Mouse (Mus musculus): ENCODE data around the gene Cep170b.

The Cep170b gene

DNA sequence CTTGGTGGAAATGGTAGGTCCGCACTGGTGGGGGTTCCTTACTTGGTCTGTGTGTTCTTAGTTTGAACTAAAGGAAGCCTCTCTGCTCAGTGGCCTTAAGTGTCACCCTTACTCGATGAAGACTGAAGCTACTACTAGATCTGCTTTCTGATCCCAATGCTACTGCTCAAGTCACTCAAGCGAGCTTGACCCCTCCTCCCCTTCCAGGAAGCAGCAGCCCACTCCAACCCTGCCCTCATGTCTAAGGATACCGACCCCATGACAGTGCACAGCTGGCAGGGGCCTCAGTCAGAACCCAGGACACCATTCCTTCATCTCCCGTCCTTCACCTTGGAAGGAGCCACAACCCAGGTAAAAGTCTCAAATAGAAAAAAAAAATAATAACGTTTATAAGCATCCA is at the start of gene Cep170b:
Cep170b (plus strand) TSS at position 240 of the 400 bp plus-strand sequence.
- DNase-seq (ENCODE audit: low read depth) = no peak

DNA sequence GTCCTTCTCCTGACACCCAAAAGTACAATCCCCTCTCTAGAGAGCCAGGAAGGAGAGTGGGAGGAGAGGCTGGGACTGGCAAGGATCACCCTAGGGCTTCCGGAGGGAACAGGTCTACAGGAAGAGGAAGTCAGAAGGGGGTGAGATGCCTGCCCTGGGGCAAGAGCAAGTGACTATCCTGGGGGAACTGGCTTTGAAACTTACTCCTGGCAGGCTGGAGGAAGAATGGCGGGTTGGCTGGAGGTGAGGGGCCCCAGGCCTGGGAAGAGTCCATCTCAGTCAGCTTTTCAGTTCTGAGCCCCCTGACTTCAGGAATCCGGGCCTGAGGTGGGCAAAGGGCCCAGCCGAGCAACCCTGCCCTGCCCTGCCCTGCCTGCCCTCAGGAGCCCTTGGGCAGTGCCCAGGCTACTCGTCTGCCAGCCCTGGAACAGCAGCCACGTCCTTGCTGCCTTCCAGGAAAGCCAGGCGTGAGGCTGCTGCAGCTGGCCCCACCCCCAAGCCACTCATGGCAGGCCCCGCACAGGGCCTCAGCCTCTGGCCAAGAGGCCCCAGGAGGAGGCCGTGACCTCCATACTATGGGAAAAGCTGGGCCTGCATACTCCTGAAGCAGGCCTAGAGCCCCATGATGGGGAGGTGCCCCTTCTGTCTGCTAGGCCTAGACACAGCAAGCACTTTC is 49.4 kb upstream of the Cep170b start:
- no peak for DNase-seq (ENCODE audit: low read depth)

DNA sequence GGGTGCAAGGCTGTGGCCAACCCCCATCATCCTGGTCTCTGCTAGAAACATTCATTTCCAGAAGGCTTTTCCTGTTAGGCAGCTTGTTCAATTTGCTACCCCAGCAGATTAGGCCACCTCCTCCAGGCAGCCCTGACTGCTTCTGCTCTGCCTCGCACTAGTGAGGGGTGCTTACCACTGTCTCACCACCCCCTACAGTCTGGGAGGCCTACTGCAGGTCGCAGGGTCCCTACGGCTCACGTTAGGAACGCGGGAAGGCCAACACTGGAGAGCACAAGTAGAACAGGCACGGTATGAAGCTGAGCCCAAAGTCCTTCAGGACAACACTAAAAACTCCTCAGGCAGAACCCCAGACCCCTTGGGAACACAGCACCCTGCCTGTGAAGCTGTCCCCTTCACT is 48.4 kb upstream of the Cep170b start:
- no peak for DNase-seq (ENCODE audit: low read depth)

DNA sequence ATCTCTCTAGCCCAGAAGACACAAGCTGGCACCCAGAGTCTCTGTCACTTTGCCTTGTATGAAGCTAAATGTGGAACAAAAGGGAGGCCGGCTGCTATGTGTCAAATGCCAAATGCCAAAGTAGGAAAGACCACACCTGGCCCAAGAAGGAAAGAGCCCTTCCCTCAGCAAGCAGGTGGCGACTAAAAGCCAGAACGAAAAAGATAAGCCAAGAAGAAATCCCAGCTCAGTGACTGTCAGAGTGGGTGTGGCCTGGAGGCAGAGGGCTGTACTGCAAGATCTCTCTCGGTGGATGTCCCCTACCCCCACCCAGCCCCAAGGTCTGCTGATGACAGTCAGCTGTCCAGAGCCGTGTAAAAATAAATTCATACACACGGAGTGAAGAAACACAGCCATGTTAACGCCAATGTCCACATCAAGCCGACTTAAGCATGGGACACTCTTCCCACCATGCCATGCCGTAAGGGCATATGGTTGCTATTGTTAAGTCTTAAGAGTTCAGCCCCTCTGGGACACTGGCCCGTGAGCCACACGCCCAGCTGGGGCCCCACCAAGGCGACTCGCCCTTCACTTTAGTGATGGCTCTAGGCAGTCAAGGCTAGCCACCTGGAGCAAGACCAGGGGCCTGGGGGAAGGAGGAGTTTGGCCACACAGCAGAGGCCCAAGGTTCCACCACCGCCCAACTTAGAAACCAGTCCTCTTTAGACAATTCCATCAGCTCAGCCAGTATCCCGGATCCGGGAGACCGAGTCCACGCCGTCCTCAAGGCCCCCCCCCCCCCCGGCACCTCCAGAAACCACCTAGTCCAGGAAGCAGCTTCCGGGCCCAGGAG is 47.3 kb upstream of the Cep170b start:
- DNase-seq (ENCODE audit: low read depth) = no peak

DNA sequence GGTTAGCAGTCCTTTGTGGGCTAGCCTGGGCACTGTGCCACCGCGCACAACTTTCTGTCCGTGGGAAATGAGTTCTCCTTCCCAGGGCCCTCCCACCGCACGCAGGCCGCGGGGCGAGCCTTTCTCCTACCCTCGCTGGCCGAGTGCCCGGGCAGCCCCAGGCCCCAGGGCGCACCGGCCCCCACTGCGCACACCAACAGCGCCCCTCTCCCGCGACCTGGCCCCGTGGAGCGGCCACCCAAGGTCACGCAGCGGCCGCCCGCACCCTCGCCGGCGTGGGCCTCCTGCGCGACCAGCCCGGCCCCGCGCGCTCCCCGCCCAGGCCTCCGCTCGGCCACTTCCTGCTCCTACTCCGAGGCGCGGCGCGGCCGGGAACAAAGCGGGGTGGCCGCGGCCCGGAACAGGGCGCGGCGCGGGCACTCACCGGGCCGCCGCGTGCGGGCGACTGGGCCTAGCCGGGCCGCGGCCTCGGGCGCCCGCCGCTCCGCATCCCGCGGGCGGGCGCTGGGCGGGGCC is 46.6 kb upstream of the Cep170b start:
- no peak for DNase-seq (ENCODE audit: low read depth)

DNA sequence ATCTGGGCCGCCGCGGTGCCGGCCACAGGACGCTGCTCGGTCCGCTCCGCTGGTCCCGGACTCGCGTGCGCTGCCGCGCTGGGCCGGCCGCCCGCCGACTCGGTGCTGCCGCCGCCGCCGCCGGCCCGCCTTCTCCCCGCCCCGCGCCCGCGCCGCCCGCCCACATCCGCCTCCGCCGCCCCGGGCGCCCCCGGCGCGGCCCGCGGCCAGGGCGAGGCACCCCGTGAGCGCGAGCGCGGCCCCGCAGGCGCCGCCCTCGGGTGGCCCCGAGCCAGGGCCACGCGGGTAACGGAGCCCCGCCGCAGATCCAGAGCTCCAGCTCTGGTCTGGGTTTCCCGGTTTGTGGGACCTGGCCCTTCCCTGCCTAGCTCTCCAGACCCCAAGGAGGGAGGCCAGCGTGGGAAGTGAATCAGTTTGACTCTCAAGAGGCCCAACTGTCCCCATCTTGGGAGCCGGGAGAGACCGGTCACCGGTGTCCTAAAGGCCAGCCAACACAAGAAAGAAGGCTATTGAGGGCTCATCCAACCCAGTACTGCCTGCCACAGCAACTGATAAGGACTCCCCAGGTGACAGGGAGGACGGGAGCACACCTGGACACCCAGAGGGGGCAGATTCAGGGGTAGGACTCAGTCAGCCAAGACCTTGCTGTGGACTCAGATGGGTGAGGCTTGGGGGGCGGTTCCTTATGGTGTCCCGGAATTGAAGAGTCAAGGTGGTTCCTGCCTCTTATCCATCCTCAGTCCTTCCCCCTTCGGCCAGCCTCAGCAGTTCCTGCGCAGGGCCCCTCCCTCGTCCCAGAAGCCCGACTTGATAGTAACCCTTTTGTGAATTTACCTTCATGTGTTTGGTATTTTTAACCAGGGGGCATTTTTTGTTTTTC is 45.9 kb upstream of the Cep170b start, which contains the start of gene Akt1:
Akt1 (minus strand) TSS at position 753 of the 880 bp plus-strand sequence.
- DNase-seq (ENCODE audit: low read depth) = peak; percentile 61

DNA sequence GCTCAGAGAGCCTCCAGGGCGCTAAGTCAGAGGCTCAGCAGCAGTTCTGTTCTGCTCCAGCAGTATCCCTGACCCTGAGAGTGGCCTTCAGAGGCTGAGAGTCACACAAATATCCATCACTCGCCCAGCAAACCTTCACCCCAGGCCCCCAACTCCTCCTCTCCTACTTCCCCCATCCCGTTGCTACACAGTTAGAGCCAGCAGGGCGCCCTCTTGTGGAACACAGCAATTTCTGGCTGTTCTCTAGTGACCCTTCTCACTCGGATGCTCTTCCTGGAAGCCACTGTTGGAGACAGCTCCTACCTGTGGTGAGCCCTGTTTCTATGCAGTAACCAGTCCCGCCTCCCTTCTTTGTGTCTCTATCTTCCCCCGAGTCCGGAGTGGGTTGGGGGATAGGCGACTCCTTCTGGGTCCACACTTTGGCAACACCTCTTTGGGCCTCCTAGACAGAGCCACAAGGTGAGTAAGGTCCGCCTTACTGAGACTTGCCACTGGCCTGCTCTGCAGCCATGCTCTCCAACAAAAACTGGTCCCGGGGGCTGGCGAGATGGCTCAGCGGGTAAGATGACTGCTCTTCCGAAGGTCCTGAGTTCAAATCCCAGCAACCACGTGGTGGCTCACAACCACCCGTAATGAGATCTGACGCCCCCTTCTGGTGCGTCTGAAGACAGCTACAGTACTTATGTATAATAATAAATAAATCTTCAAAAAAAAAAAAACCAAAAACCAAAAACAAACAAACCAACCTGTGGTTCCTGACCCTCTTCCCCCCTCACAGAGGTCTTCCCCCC is 44.8 kb upstream of the Cep170b start:
- DNase-seq (ENCODE audit: low read depth) = peak; percentile 87

DNA sequence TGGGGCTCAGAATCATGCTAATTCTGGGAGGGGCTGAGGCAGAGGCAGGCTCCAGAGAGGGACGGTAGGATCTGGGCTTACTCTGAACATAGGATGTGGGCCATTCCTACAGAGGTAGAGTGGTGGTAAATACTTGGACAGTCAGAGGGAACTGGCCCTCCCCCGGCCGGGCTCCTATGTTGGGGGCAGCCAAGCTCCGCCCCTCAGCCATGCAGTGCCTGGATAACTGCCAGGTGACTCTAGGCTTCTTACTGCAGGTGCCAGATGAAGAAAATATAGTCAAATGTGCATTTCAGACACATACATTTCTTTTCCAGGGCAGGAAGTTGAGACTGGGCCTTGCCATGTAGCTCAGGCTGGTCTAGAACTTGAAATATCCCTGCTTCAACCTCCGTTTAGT is 43.2 kb upstream of the Cep170b start:
- no peak for DNase-seq (ENCODE audit: low read depth)

DNA sequence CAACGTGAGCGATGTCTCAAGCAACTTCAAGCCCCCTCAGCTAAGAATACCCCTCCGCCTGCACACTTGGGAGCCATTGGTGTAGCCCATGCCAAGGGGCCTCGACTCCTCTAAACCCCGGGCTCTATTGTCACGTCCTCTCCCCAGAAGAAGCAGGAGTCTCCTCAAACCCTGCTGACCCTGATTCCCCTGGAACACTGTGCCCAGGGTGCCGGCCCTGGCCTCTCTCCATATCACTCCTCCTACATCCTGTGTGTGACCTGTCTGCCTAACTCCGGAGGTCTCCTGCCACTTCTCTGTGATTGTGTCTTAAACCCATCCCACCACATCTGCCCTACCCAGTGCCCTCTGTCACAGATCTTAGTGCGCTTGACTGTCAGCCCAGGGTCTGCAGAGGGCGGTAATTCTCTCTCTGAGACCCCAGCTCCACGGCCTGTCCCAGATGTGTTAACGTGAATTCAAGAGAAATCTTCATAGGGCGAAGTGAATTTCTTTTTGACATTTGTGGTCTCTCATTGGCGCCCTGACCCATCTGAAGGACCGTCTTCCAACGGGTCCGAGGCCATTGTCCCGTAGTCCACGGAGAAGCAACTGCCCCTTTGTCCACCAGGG is 42.2 kb upstream of the Cep170b start:
- DNase-seq (ENCODE audit: low read depth) = no peak

DNA sequence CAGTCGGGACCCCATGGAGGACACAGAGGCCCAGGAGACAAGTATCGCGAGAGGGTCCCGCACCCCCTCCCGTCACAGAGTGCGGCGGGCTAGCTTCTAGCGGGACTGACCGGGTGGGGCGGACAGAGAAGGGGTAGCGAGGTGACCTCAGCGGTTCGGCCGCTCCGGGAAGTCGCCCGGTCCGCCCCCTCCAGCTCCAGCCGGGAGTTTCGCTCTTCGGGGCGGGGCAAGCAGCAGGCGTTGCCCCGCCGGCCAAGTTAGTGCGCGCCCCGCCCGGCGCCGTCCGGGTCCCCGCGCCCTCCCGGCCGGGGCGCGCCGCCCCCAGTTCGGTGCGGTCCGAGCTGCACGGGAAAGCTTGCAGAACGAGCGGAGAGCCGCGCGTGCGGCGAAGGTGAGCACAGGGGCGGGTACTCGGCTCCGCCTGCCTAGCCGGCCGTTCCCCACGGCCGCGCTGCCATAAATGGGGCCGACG is 41.7 kb upstream of the Cep170b start, which contains the start of gene Zbtb42:
Zbtb42 (plus strand) TSS at position 274 of the 472 bp plus-strand sequence.
- no peak for DNase-seq (ENCODE audit: low read depth)

DNA sequence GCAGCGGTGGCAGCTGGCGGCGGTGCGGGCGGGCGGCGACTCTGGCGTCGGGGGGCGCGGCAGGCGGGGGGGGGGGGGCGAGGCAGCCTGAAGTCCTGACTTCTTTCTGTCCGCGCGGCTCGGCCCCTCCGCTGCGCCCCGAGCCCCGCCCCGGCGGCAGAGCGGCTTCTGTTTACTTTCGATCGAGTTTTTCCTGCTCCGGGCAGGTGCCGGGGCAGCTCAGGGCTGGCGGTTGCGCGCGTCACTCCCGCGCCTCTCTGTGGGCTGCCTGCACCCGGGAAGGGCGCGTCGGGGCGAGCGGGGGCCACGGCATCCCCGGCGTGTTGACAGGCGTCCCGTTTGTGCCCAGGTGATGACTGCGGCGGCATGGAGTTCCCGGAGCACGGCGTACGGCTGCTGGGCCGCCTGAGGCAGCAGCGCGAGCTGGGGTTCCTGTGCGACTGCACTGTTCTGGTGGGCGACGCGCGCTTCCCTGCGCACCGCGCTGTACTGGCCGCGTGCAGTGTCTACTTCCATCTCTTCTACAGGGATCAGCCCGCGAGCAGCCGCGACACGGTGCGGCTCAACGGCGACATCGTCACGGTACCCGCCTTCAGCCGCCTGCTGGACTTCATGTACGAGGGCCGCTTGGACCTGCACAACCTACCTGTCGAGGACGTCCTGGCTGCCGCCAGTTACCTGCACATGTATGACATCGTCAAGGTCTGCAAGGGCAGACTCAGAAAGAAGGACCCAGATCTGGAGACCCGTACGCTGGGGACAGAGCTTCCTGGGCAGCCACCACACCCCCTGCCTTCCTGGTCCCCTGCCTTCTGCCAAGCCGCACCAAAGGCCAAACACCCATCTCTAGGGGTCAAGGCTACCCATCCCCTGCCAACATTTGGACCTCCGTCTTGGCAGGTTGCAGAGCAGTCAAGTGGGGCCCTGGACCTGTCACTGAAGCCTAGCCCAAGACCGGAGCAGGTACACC is 40.9 kb upstream of the Cep170b start:
- no peak for DNase-seq (ENCODE audit: low read depth)

DNA sequence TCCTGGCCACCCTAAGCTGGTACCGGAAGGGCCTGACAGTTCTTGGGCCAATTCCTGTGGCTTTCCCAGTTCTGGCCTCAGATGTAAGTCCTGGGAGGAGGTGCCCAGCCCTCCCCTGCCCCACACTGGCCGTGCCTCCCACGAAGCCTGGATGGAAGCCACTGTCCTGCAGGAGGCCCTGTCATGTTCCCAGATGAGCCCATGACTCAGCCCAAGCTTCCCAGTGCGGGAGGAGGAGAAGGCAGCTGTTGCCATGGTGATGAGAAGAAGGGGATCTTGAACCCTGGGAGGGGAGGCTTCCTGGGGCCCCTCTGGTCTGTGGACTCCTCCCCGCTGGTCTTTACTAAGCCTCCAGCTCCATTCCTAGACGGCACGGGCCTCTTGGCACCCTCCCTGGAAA is 36.9 kb upstream of the Cep170b start:
- DNase-seq (ENCODE audit: low read depth) = no peak

DNA sequence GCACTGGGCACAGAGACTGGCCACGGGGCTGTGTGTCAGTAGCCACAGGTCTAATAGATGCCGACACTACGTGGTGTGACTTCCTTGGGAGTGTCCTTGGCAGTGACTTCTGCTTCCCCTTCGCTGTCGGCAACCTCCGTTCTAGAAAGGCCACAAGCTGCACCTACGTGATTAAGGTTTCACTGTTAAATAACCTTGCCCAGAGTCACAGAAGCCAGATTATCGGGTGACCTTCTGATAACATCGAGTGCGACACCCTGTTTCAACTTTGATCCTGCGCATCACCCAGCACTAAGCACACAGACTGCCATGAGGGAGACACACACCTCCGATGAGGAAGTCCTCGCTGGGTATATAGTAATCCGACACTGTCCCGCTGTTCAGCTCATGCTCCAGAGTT is 31.8 kb upstream of the Cep170b start:
- DNase-seq (ENCODE audit: low read depth) = no peak

DNA sequence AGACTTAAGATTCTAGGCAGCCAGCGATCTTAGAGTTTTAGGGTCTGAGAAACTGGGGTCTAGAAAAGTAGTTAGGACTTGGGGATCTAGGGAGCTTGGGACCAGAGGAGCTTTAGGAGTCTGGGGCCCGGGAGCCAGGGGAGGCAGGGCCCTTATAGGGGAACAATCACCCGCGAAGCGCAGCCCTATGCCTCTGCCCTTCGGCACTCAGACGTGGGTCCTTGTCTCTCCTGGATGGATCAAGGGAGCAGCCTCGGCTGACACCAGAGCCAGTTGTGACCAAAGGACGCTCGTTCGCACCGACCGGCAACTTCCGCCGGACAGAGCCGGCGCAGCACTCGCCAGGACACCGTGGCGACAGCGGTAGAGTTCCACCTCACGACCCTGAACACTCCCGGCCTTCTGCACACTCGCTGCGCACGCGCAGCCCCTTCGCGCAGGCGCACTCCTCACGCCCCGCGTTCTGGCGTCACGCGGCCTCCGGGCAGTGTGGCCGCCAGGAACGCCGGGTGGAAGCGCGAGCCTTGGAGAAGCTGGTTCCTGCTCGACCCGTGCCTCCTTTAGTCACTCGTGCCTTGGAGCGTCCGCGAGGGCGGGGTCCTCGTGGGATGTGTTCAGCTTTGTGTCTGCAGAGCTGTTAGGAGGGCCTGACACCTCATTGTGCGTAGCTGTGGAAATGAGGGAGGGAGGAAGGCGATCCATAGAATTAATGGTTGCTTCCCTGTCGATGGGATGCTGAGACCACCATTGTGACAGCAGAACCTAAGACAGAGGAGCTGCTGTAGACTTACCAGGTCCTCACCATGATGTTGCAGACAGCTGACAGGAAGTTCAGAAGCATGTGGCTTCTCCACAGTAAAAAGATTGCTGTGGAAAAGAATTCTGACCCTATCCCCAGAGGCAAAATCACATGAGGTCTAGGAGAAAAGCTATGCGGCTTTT is 26.8 kb upstream of the Cep170b start:
- DNase-seq (ENCODE audit: low read depth) = peak; percentile 78

DNA sequence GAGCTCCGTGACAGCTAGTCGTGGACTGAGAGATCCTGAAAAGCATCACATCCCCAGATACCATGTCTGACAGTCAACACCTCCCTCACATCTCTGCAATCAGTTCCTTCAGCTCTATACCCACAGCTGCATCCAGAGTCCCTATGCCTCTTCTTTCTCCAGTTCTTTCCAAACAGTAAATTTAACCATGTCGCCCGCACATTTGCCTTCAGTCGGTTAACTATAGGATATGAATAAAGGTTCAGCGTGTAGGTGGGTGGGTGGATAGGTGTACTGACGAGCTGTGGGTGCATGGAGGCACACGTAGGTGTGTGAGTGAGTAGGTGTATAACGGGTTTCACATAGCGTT is 26.2 kb upstream of the Cep170b start:
- DNase-seq (ENCODE audit: low read depth) = no peak

DNA sequence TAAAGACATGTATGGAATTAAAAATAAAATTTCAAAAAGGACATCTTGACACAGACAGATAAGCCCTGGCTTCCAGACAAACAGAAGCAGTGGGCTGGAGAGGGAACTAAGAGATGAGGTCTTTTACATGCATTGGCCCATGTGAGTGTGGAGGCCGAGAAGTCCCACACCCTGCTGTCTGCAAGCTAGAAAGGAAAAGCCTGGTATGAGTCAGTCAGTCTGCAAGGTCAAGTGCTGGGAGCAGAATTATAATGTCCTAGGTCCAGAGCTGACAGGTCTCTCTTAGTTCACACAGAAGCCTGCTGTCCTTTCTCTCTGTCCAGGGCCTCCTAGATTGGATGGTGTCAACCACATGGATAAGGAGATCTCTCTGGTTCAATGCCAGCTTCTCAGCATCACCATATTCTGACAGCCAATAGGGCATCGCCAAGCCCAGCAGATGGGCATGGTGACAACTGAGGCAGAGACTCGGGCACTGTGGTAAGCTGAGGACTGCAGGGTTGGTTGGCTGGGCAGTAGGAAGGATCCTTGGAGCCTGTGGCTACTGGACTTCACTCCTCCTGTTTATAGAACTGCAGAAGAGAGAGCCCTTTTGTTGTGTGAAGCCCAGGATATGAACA is 23.3 kb upstream of the Cep170b start:
- no peak for DNase-seq (ENCODE audit: low read depth)

DNA sequence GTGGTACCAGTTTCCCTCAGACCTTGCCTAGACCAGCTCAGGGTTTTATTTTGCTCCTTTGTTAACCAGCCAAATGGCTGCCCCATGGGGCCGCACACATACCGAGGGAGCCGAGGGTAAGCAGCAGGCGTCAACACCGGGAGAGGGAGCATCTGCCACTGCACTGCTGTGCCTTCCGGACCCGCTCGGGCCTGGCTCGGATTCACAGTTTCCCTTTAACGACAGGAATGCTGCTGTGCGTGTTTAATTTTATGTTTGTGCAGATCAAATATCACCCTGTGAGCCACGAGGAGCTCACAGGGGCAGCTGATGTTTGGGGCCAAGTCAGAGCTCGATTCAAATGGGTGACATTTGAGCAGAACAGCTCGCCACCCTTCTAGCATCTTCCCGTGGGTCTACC is 19.7 kb upstream of the Cep170b start:
- DNase-seq (ENCODE audit: low read depth) = no peak

All from c-Kit-positive CD71-positive TER-119-negative erythroid progenitor cells, embryonic 14.5 days (primary cell).